Mouse (Mus musculus) embryo, embryonic 10.5 days (tissue): ENCODE measurements around the gene Prdm16.

Source experiments
- DNase-seq: peaks from one replicate; pipeline ENCODE4 v3.0.0-alpha.2; 2015; ENCODE audit warnings: low spot score

The Prdm16 gene

DNA sequence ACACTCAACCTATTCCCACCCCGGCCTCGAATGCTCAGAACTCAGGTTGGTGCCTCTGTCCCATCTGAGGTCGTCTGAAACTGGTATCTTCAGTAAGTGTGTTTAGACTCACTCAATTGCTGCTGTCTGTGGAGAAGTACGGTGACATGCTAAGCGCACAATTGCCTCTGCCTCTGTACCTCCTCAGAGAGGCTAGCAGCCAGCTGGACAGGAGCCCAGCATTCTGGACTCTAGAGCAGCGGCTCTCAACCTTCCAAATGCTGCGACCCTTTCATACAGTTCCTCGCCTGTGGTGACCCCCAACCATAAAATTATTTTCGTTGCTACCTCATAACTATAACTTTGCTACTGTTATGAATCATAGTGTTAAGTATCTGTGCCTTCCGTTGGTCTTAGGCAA is 34.3 kb downstream of the Prdm16 start:
- DNase-seq = no peak

DNA sequence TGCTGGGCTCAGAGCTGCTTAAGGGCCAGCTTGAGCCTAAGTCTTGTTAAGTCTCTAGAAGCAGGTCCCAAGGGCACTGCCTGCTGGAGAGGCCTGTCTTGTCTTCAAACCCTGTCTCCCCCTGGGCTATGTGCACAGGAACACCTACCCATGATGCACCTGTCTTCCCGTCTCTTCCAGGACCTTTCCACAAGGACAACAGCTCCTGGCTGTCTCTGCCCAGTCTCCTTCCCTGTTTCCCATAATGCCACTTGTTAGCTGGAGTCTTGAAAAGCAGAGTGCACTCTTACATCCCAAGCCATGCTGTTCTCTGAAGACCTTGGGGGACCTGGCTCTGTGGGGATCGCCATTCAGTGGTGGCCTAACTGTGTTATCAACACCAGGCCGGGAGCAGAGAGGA is 35.7 kb downstream of the Prdm16 start:
- no peak for DNase-seq

DNA sequence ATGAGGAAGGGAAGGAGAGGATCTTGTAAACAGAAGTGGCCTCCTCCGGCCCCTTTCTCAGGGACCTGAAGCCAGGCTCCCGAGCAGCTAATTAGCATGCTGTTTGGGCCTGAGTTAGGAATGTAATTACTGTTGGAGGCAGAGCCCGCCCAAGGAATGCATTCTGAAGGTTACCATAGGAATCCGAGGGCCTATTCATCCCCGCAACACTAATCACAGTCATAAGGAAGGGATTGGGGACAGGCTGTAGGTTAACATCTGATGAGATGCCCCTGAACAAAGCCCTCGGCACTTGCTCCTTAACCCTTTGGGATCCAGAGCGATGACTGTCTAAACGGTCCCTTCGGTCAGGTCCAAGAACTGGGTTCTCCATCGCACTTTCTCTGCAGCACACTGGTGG is 36.7 kb downstream of the Prdm16 start:
- peak; percentile 82 for DNase-seq

GRCm38 (mm10) chr4:154598357-154598756 is 38.3 kb downstream of the Prdm16 start:
- DNase-seq = no peak

DNA sequence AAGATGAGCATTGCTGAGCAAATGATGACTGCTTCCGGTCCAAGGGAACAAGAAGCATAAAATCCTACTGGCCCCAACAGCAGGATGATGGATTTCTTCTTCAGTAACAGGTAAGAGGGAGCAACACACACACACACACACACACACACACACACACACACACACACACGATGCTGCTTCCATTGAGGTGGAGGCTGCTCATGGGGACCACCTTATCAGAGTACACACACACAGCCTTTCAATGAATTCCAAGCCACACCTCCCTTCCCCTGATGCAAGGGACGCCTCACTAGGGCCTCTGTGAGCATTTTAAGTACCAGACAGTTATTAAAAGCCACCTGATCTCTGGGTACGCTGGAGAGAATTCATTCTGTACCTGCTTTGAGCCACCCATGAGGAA is 39.9 kb downstream of the Prdm16 start:
- DNase-seq = no peak

DNA sequence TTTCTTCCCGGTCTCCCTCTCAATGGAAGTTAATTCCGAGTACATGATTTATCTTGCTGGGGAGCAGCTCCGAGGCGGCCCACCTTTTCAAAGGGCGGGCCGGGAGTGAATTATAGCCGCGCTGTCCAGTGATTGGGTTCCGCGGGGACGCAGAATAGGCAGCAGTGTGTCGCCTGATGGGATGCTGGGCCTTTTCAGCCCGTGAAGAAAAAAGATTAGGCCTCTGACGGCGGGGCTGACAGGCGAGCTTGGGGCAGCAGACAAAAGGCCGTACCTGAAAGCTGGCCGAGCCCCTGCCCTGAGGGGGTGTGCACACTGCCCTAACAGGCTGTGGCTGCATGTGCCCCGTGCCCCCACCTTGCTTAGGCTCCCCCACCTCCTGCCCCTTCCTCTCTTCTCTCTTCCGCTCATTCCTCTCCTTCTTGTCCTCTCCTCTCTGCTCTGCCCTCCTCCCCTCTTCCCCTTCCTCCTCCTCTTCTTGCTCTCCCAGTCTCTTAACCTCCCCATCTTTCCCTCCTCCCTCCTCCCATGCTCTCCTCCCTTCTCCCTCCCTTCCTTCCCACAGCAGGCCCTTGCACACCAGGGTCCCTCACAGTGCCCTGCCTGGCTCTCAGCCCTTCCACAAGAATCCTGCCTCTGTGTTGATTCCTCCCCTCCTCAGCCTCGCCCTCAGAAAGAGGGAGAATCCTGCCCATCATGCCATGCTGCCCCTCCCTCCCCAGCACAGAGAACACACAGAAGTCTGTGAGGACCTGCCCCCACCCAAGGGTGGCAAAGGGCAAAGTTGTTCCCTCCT is 41.7 kb downstream of the Prdm16 start:
- peak; percentile 86 for DNase-seq

- DNase-seq = peak; percentile 55
Observed at GRCm38 (mm10) chr4:154594116-154594760, 42.4 kb downstream of the Prdm16 start.

GRCm38 (mm10) chr4:154592562-154592961 is 44.1 kb downstream of the Prdm16 start:
- DNase-seq = no peak

DNA sequence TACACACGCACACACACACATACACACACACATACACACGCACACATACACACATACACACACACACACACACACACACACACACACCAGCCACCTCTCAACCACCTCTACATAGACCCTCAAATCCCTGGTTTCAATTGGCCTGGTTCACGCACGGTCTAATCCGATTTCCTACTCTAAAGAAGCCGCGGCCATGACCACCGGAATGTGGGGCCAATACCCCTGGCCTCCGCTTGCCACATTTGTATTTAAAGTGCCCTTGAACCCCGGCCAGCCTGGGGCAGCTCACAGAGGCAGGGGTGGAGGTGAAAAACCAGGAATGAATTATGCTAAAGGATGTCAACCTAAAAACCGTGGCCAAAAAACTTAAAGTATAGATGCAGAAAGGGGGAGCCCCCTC is 45.8 kb downstream of the Prdm16 start:
- DNase-seq = no peak

DNA sequence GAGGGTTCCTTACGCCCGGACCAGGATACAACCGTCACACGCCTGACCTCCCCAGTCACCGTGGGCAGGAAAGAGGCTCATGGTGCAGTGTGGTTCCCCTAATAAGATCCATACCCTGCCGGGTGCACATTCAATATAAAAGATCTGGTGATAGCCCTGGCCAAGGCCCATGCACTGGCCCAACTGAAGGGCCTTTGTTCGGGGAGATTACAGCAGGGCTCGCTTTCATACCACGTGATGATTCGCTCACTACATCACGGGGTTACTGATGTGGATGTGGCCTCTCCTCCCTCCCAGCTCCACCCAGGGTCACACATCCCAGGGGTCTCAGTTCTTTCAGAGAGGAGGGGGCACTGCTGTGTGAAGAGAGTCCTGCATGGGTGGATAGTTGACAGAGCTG is 50.3 kb downstream of the Prdm16 start:
- no peak for DNase-seq

DNA sequence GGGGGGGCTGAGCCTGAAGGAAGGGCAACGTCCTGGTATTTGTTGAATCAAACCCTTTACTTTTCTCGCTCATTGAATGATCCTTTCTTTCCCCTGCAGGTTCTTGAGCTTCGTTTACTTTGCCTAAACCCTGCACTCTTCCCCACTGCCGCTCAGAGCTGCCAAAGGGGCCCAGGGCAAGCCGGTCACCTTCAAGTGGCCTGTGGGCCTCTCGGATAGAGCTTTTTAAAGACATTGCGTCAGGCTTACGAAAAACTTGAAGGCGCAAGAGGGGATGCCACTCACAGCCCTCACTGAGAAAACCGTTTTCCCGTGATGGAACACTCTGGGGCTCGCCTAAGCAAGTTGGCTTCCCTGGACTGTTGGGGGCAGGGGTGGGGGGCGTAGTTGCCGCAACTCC is 50.9 kb downstream of the Prdm16 start:
- no peak for DNase-seq

DNA sequence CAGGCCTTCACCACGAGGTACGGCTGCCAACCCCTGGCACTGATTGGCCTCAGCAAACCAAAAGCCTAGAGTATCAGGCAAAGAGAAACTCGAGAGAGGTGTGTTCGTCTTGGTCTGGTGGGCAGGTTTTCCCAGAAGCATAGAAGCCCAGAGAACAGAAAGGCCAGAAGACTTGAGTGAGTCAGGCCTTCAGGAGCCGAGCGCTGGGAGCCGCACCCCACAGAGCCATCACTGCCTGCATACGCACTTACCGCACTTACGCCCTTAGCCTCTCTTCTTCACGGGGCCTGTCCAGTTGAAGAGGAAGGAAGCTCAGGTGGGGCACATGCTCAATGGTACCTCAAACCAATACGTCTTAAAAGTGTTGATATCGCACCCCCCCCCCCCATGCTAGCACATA is 53.0 kb downstream of the Prdm16 start:
- DNase-seq = no peak

- no peak for DNase-seq
Observed at GRCm38 (mm10) chr4:154582607-154583236, 54.0 kb downstream of the Prdm16 start.

DNA sequence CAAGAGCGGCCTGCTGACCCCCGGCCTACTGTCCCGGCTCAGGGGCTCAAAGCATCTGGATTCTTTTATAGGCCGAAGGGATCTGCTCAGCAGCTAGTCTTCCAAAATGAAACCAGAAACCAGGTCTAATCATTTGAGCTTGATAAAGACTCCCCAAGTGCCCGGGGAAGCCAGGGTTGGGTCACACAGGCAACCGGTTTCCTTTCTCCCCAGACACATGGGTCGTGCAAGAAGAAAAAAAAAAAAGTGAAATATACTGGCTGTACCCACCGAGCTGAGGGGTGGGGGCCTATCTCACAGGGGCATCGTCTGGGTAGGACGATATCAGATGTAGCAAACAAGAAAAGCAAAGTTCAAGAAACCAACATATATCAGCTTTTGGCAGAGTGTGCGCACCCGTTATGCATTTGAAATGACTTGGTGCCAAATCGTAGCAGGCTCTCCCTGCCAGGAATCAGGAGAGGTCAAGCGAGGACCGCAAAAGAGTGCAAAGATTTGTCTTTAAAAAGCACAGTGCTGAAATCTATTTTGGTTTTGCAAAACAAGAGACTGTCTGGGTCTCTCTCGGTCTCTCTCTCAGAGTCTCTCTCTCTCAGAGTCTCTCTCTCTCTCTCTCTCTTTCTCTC is 55.3 kb downstream of the Prdm16 start:
- no peak for DNase-seq

GRCm38 (mm10) chr4:154574208-154574875 is 62.3 kb downstream of the Prdm16 start:
- no peak for DNase-seq

DNA sequence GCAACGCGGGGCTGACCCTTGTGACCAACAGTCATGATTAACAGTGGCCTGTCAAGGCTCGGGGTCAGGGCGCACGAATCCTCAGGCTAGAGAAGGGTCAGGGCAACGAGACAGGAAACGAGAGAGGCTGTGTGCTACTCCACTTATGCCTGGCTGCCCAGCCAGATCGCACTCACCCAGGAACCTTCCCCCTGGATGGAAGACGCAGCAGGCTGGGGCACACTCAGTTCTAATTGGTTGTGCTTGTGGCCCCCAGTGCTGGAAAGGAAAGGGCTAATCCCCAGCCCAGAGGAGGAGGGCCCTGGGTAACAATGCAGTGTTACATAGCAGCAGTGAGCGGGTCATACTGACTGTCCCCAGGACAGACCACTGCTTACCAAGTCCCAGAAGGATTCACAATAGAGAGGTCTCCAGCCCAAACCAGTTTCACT is 66.2 kb downstream of the Prdm16 start:
- peak; percentile 82 for DNase-seq

DNA sequence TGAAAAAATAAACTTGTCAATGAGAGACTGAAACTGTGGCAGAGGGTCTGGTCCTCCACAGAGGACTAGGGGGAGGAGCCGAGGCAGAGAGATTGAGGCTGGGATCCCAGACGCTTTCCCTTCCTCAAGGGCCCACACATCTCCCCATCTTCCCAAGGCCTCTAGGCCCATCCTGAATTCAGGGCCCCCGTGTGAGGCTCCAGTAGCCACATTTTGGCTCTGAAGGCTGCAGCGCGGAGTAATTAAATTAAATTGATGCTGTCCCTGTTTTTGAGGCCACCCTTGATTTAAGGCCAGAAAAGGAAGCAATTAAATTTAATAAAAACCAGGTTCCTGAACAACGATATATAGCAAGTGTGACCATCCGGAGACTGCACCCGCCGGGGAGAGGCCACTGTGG is 66.8 kb downstream of the Prdm16 start:
- DNase-seq = peak; percentile 50

- no peak for DNase-seq
Observed at GRCm38 (mm10) chr4:154568798-154569197, 67.9 kb downstream of the Prdm16 start.

- no peak for DNase-seq
Observed at GRCm38 (mm10) chr4:154567942-154568341, 68.7 kb downstream of the Prdm16 start.

- DNase-seq = no peak
Observed at GRCm38 (mm10) chr4:154563201-154563600, 73.5 kb downstream of the Prdm16 start.

DNA sequence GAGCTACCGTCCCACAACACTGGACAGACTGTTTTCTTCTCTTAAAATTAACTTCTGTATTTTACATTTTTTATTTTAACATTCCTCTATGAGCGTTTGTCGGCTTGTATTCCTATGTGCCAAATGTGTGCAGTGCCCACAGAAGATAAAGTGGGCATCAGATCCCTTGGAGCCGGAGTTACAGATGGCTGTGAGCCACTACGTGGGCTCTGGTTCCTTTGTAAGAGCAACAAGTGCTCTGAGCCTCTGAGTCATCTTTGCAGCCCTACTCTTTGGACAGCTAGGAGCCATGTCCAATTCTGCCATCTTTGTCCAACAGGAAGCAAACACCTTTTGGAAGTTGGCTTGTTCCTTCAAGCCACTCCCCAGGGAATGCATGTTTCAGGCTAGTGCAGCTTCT is 78.6 kb downstream of the Prdm16 start:
- no peak for DNase-seq

- no peak for DNase-seq
Observed at GRCm38 (mm10) chr4:154557168-154557567, 79.5 kb downstream of the Prdm16 start.
